Mouse (Mus musculus) neural tube, embryonic 12.5 days (tissue): ENCODE data around the gene Nabp2. TPM values are rescaled to one million over a fixed set of nuclear protein-coding genes. Genes with fewer than 3 reads are reported as not detected.
A peak's percentile ranks its signal among the peaks of the same experiment; 100 is the strongest.

Experiments used
- ATAC-seq: fragments of 200-750 bp; cut with Nextera tagmentation; 2 replicates; pipeline ENCODE4 v1.8.0; 2017; ENCODE audit warnings: low read depth, mild to moderate bottlenecking, moderate TSS enrichment, moderate library complexity; ENCODE audit not compliant: low FRiP score
- H3K27ac ChIP-seq: fragments of 300-500 bp; sonication (generic); 2 replicates; pipeline ENCODE4 v1.5.1; 2016
- H3K27me3 ChIP-seq: fragments of 300-500 bp; sonication (generic); replicated peaks from 2 replicates; pipeline ENCODE4 v1.6.1; 2016; ENCODE audit warnings: mild to moderate bottlenecking
- H3K36me3 ChIP-seq: fragments of 300-500 bp; sonication (generic); 2 replicates; pipeline ENCODE4 v1.6.1; 2016; ENCODE audit warnings: mild to moderate bottlenecking
- H3K4me1 ChIP-seq: fragments of 300-500 bp; sonication (generic); 2 replicates; pipeline ENCODE4 v1.6.1; 2016
- H3K4me2 ChIP-seq: fragments of 300-500 bp; sonication (generic); replicated peaks from 2 replicates; pipeline ENCODE4 v1.6.1; 2016; ENCODE audit warnings: mild to moderate bottlenecking
- H3K4me3 ChIP-seq: fragments of 300-500 bp; sonication (generic); 2 replicates; pipeline ENCODE4 v1.5.1; 2016
- H3K9ac ChIP-seq: fragments of 300-500 bp; sonication (generic); 2 replicates; pipeline ENCODE4 v1.6.1; 2016; ENCODE audit warnings: mild to moderate bottlenecking
- H3K9me3 ChIP-seq: fragments of 300-500 bp; sonication (generic); 2 replicates; pipeline ENCODE4 v1.6.1; 2016; ENCODE audit warnings: mild to moderate bottlenecking
- WGBS: fragments of 180-500 bp; shearing (Covaris S2); methylation state at CpG from one replicate; pipeline ENCODE4 v1.1.7; 2016; 5-methylcytosine and 5-hydroxymethylcytosine counted together
- polyA plus RNA-seq: library from polyadenylated mRNA; unstranded; fragments of >200 nt; fragmentation: Nextera tagmentation; extraction: Ambion mirVana; gene quantifications from 2 replicates; pipeline ENCODE4 v1.2.1, GENCODE M21; 2016

Nabp2 gene
- polyA plus RNA-seq, 1 experiment from 2014 or later: 115 TPM

- Histone ChIP-seq H3K9ac (no peak overlapping the region), H3K27me3 (no peaks in the 10 kb centered on the region), H3K36me3 (peaks cover 66% of the 10 kb centered on the region), H3K4me2 (no peak overlapping the region), H3K4me1 (no peaks in the 10 kb centered on the region), H3K9me3 (no peaks in the 10 kb centered on the region), H3K27ac (no peak overlapping the region), H3K4me3 (no peak overlapping the region)
- no peak for ATAC-seq
- 64% methylated on average over 7 of the region's 7 CpGs for WGBS
These were observed 13.3 kb upstream of the Nabp2 start for GRCm38 (mm10) chr10:128424604-128425003.

GRCm38 (mm10) chr10:128422426-128422825, 11.1 kb upstream of the Nabp2 start:
- H3K9me3 ChIP-seq: no peaks in the 10 kb centered on the region
- ATAC-seq: no peak
- H3K4me1 ChIP-seq: no peaks in the 10 kb centered on the region
- H3K27me3 ChIP-seq: no peaks in the 10 kb centered on the region
- peaks cover 67% of the 10 kb centered on the region for H3K36me3 ChIP-seq
- WGBS: 74% methylated on average over 5 of the region's 5 CpGs
- H3K9ac ChIP-seq: no peak overlapping the region
- H3K4me2 ChIP-seq: no peak overlapping the region
- no peak overlapping the region for H3K4me3 ChIP-seq
- H3K27ac ChIP-seq: no peak overlapping the region

- no peak overlapping the region for H3K27ac ChIP-seq
- H3K4me1 ChIP-seq: peaks cover 28% of the 10 kb centered on the region
- H3K27me3 ChIP-seq: no peaks in the 10 kb centered on the region
- H3K9ac ChIP-seq: no peak overlapping the region
- 92% methylated on average over 5 of the region's 5 CpGs for WGBS
- no peaks in the 10 kb centered on the region for H3K9me3 ChIP-seq
- no peak for ATAC-seq
- no peak overlapping the region for H3K4me2 ChIP-seq
- no peak overlapping the region for H3K4me3 ChIP-seq
- peaks cover 51% of the 10 kb centered on the region for H3K36me3 ChIP-seq
These were observed 3.6 kb upstream of the Nabp2 start for GRCm38 (mm10) chr10:128414848-128415247.

GRCm38 (mm10) chr10:128413076-128413475, 1.8 kb upstream of the Nabp2 start:
- no peak overlapping the region for H3K27ac ChIP-seq
- WGBS: 69% methylated on average over 1 of the region's 1 CpGs
- H3K9me3 ChIP-seq: no peaks in the 10 kb centered on the region
- H3K27me3 ChIP-seq: no peaks in the 10 kb centered on the region
- ATAC-seq: no peak
- peaks cover 39% of the 10 kb centered on the region for H3K36me3 ChIP-seq
- peak overlapping the region; percentile 91; the same call in 1 of the 2 replicates for H3K9ac ChIP-seq
- H3K4me3 ChIP-seq: no peak overlapping the region
- peaks cover 37% of the 10 kb centered on the region for H3K4me1 ChIP-seq
- H3K4me2 ChIP-seq: peak overlapping the region; percentile 97

GRCm38 (mm10) chr10:128412558-128412957, 1.3 kb upstream of the Nabp2 start:
- H3K4me2 ChIP-seq: peak overlapping the region; percentile 97
- peaks cover 40% of the 10 kb centered on the region for H3K36me3 ChIP-seq
- H3K27me3 ChIP-seq: no peaks in the 10 kb centered on the region
- no peak for ATAC-seq
- 56% methylated on average over 1 of the region's 1 CpGs for WGBS
- peak overlapping the region; percentile 97 for H3K4me3 ChIP-seq
- no peaks in the 10 kb centered on the region for H3K9me3 ChIP-seq
- peak overlapping the region; percentile 91 for H3K9ac ChIP-seq
- H3K27ac ChIP-seq: no peak overlapping the region
- peaks cover 40% of the 10 kb centered on the region for H3K4me1 ChIP-seq

- Histone ChIP-seq H3K9me3 (no peaks in the 10 kb centered on the region), H3K4me2 (peak overlapping the region; percentile 97), H3K27ac (peak overlapping the region; percentile 86), H3K27me3 (no peaks in the 10 kb centered on the region), H3K4me1 (peaks cover 40% of the 10 kb centered on the region), H3K4me3 (peak overlapping the region; percentile 97), H3K9ac (peak overlapping the region; percentile 91), H3K36me3 (peaks cover 35% of the 10 kb centered on the region)
- no peak for ATAC-seq
- WGBS: 1% methylated on average over 14 of the region's 14 CpGs
These were observed 726 bp upstream of the Nabp2 start for GRCm38 (mm10) chr10:128412055-128412381.

- Histone ChIP-seq H3K9me3 (no peaks in the 10 kb centered on the region), H3K9ac (0 out of 2 replicates have a peak overlapping the region, but pooled peaks have one; percentile 91), H3K27ac (peak overlapping the region; percentile 75; the same call in 1 of the 2 replicates), H3K27me3 (no peaks in the 10 kb centered on the region), H3K4me3 (peak overlapping the region; percentile 97; the same call in 1 of the 2 replicates), H3K4me2 (peak overlapping the region; percentile 97), H3K36me3 (peaks cover 36% of the 10 kb centered on the region), H3K4me1 (peaks cover 40% of the 10 kb centered on the region)
- no peak for ATAC-seq
- WGBS: 17% methylated on average over 4 of the region's 4 CpGs
These were observed 789 bp downstream of the Nabp2 start for GRCm38 (mm10) chr10:128410560-128410845.

GRCm38 (mm10) chr10:128409692-128410559, 1.4 kb downstream of the Nabp2 start:
- peaks cover 40% of the 10 kb centered on the region for H3K4me1 ChIP-seq
- H3K4me3 ChIP-seq: peak overlapping the region; percentile 97
- H3K36me3 ChIP-seq: peaks cover 32% of the 10 kb centered on the region
- WGBS: 5% methylated on average over 36 of the region's 36 CpGs
- H3K9ac ChIP-seq: peak overlapping the region; percentile 77
- no peaks in the 10 kb centered on the region for H3K27me3 ChIP-seq
- no peaks in the 10 kb centered on the region for H3K9me3 ChIP-seq
- H3K27ac ChIP-seq: peak overlapping the region; percentile 58
- peak overlapping the region; percentile 97 for H3K4me2 ChIP-seq
- ATAC-seq: peak; percentile 88

GRCm38 (mm10) chr10:128408591-128409535, 2.4 kb downstream of the Nabp2 start:
- H3K4me2 ChIP-seq: peak overlapping the region; percentile 97
- H3K9ac ChIP-seq: peak overlapping the region; percentile 77
- H3K4me1 ChIP-seq: peaks cover 37% of the 10 kb centered on the region
- whole genome bisulfite sequencing: 20% methylated on average over 35 of the region's 35 CpGs
- H3K27me3 ChIP-seq: no peaks in the 10 kb centered on the region
- peak; percentile 35 for ATAC-seq
- H3K36me3 ChIP-seq: peaks cover 24% of the 10 kb centered on the region; the same call in 1 of the 2 replicates
- peak overlapping the region; percentile 58 for H3K27ac ChIP-seq
- no peaks in the 10 kb centered on the region for H3K9me3 ChIP-seq
- H3K4me3 ChIP-seq: peak overlapping the region; percentile 65

GRCm38 (mm10) chr10:128403931-128404330, 7.4 kb downstream of the Nabp2 start:
- no peak overlapping the region for H3K9ac ChIP-seq
- H3K27me3 ChIP-seq: no peaks in the 10 kb centered on the region
- H3K9me3 ChIP-seq: no peaks in the 10 kb centered on the region
- no peak for ATAC-seq
- H3K4me2 ChIP-seq: no peak overlapping the region
- H3K4me1 ChIP-seq: peaks cover 12% of the 10 kb centered on the region
- H3K36me3 ChIP-seq: peaks cover 30% of the 10 kb centered on the region; the same call in 1 of the 2 replicates
- H3K4me3 ChIP-seq: no peak overlapping the region
- WGBS: 89% methylated on average over 7 of the region's 7 CpGs
- H3K27ac ChIP-seq: no peak overlapping the region

GRCm38 (mm10) chr10:128401638-128402037, 9.7 kb downstream of the Nabp2 start:
- peaks cover 26% of the 10 kb centered on the region for H3K36me3 ChIP-seq
- no peak for ATAC-seq
- 80% methylated on average over 9 of the region's 9 CpGs for WGBS
- H3K27me3 ChIP-seq: no peaks in the 10 kb centered on the region
- H3K9ac ChIP-seq: no peak overlapping the region
- no peak overlapping the region for H3K4me3 ChIP-seq
- no peak overlapping the region for H3K4me2 ChIP-seq
- no peaks in the 10 kb centered on the region; the same call in 1 of the 2 replicates for H3K4me1 ChIP-seq
- H3K9me3 ChIP-seq: no peaks in the 10 kb centered on the region
- no peak overlapping the region for H3K27ac ChIP-seq

- WGBS: 22% methylated on average over 2 of the region's 2 CpGs
- no peak for ATAC-seq
- Histone ChIP-seq H3K4me3 (no peak within 1 kb of the TSS), H3K27me3 (no peaks in the 10 kb centered on the region), H3K4me2 (no peak within 1 kb of the TSS), H3K27ac (no peak within 1 kb of the TSS), H3K9me3 (no peaks in the 10 kb centered on the region), H3K4me1 (no peaks in the 10 kb centered on the region; the same call in 1 of the 2 replicates), H3K9ac (no peak within 1 kb of the TSS), H3K36me3 (peaks cover 26% of the 10 kb centered on the region)
These were observed 10.2 kb downstream of the Nabp2 start, which contains the start of gene Slc39a5 for GRCm38 (mm10) chr10:128401056-128401455. Gene Slc39a5, minus strand, starts transcription at chr10:128401229.
